Mouse (Mus musculus) lung, embryonic 15.5 days (tissue): ENCODE data around the gene Fsip1. TPM values are rescaled to one million over a fixed set of nuclear protein-coding genes. Genes with fewer than 3 reads are reported as not detected.
"Not testable (repeated sequence)": the region's sequence is repeated elsewhere in the genome, so short reads cannot be mapped to it uniquely, and the experiment has no call there.

Source experiments
- ATAC-seq: fragments of 200-750 bp; cut with Nextera tagmentation; 2 replicates; pipeline ENCODE4 v1.8.0; 2017; ENCODE audit warnings: moderate number of reproducible peaks, borderline replicate concordance; ENCODE audit not compliant: low FRiP score, low TSS enrichment; ENCODE audit errors: extremely low read depth
- H3K27ac ChIP-seq: fragments of 300-500 bp; sonication (generic); 2 replicates; pipeline ENCODE4 v1.5.1; 2015; ENCODE audit warnings: moderate library complexity, mild to moderate bottlenecking, inconsistent platforms
- H3K27me3 ChIP-seq: fragments of 300-500 bp; sonication (generic); 2 replicates; pipeline ENCODE4 v1.6.1; 2015; ENCODE audit warnings: inconsistent platforms
- H3K36me3 ChIP-seq: fragments of 300-500 bp; sonication (generic); 2 replicates; pipeline ENCODE4 v1.6.1; 2015; ENCODE audit warnings: inconsistent platforms
- H3K4me1 ChIP-seq: fragments of 300-500 bp; sonication (generic); 2 replicates; pipeline ENCODE4 v1.6.1; 2015; ENCODE audit warnings: inconsistent platforms
- H3K4me2 ChIP-seq: fragments of 300-500 bp; sonication (generic); 2 replicates; pipeline ENCODE4 v1.6.1; 2015; ENCODE audit warnings: inconsistent platforms, mild to moderate bottlenecking, moderate library complexity
- H3K4me3 ChIP-seq: fragments of 300-500 bp; sonication (generic); 2 replicates; pipeline ENCODE4 v1.5.1; 2015; ENCODE audit warnings: mild to moderate bottlenecking, inconsistent platforms
- H3K9ac ChIP-seq: fragments of 300-500 bp; sonication (generic); 2 replicates; pipeline ENCODE4 v1.6.1; 2015; ENCODE audit warnings: inconsistent platforms
- H3K9me3 ChIP-seq: fragments of 300-500 bp; sonication (generic); 2 replicates; pipeline ENCODE4 v1.6.1; 2016; ENCODE audit warnings: inconsistent platforms
- WGBS: fragments of 180-500 bp; shearing (Covaris S2); methylation state at CpG from one replicate; pipeline ENCODE4 v1.1.7; 2015; 5-methylcytosine and 5-hydroxymethylcytosine counted together
- polyA plus RNA-seq: library from polyadenylated mRNA; unstranded; fragments of >200 nt; fragmentation: Nextera tagmentation; extraction: Ambion mirVana; gene quantifications from 2 replicates; pipeline ENCODE4 v1.2.1, GENCODE M21; 2015

The Fsip1 gene
- 0.89 and 1.3 TPM in 2 replicates for polyA plus RNA-seq

GRCm38 (mm10) chr2:118256621-118257053 lies at the start of gene Fsip1:
Gene Fsip1 (minus strand): TSS chr2:118256966.
- peak within 1 kb of the TSS; percentile 52 for H3K4me3 ChIP-seq
- no peaks in the 10 kb centered on the region for H3K27me3 ChIP-seq
- H3K27ac ChIP-seq, result no peak within 1 kb of the TSS
- no peaks in the 10 kb centered on the region for H3K9me3 ChIP-seq
- under 1% methylated on average over 25 of the region's 25 CpGs for WGBS
- peak within 1 kb of the TSS; percentile 31; the same call in 1 of the 2 replicates for H3K9ac ChIP-seq
- peak; percentile 93 for ATAC-seq
- no peaks in the 10 kb centered on the region for H3K36me3 ChIP-seq
- no peaks in the 10 kb centered on the region; the same call in 1 of the 2 replicates for H3K4me1 ChIP-seq
- peak within 1 kb of the TSS; percentile 78 for H3K4me2 ChIP-seq

DNA sequence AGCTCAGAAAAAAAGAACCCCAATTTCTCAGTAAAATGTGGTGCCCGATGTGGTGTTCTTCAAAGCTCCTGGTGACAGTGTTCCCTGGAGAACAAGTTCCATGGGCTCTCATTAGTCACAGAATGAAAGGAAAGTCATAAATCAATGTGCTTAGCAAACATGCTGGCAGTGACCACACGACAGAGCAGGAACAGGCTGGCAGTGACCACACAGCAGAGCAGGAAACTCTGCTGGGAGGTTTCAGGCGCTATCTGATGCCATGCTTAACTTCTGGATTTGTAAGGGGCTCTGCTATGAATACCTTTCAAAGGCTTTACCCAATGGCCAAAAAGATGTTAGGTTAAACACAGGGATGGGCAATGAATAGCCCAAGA lies 49.7 kb upstream of the Fsip1 start:
- ATAC-seq, result no peak
- Histone ChIP-seq H3K9ac (no peak overlapping the region), H3K4me1 (no peaks in the 10 kb centered on the region), H3K4me3 (no peak overlapping the region), H3K27ac (no peak overlapping the region), H3K9me3 (no peaks in the 10 kb centered on the region), H3K27me3 (no peaks in the 10 kb centered on the region), H3K36me3 (no peaks in the 10 kb centered on the region), H3K4me2 (no peak overlapping the region)
- WGBS, result 27% methylated on average over 3 of the region's 3 CpGs

- Histone ChIP-seq H3K27ac (no peak overlapping the region), H3K36me3 (no peaks in the 10 kb centered on the region), H3K9ac (no peak overlapping the region), H3K9me3 (no peaks in the 10 kb centered on the region), H3K4me1 (no peaks in the 10 kb centered on the region), H3K4me3 (no peak overlapping the region), H3K4me2 (no peak overlapping the region), H3K27me3 (no peaks in the 10 kb centered on the region)
- WGBS, result 48% methylated on average over 7 of the region's 7 CpGs
- ATAC-seq, result no peak
These were observed 49.2 kb upstream of the Fsip1 start for GRCm38 (mm10) chr2:118305827-118306521.

DNA sequence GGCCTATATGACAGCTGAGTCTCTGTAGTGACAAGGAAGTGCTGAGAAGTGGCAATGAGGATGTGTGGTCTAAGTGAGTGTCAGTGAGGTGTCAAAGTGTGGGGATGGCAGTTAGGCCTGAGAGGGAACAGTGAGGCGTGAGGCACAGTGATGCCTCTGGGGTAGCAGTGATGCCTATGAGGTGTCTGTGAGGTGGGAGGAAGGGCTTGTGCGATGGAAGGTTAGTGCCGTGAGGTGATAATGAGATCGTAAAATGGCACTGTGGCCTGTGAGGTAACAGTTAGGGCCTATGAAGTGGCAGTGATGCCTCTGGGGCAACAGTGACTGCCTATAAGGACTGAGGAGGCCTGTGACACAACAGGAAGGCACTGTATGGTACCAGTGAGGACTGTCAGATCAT lies 46.7 kb upstream of the Fsip1 start:
- Histone ChIP-seq H3K36me3 (no peaks in the 10 kb centered on the region), H3K4me3 (no peak overlapping the region), H3K9me3 (no peaks in the 10 kb centered on the region), H3K27me3 (no peaks in the 10 kb centered on the region), H3K4me1 (no peaks in the 10 kb centered on the region), H3K4me2 (no peak overlapping the region), H3K9ac (no peak overlapping the region), H3K27ac (no peak overlapping the region)
- no peak for ATAC-seq
- 62% methylated on average over 4 of the region's 4 CpGs for WGBS

DNA sequence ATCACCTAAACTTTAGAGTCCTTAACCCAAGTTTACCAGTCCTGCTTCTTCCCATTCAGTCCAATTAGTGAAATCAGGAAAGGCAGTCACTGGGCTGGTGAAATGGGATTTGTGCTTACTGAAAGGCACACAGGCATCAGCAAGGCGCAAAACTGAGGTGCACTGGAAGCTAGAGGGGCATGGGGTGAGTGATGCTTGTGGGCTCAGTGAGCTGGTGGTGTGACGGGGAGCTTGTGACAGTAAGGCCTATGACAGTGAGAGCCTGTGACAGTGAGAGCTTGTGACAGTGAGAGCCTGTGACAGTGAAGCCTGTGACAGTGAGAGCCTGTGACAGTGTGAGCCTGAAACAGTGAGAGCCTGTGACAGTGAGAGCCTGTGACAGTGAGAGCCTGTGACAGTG lies 44.9 kb upstream of the Fsip1 start:
- no peaks in the 10 kb centered on the region for H3K36me3 ChIP-seq
- no peak for ATAC-seq
- no peaks in the 10 kb centered on the region for H3K4me1 ChIP-seq
- no peak overlapping the region for H3K4me2 ChIP-seq
- WGBS, result 85% methylated on average over 2 of the region's 2 CpGs
- H3K4me3 ChIP-seq, result no peak overlapping the region
- H3K27ac ChIP-seq, result no peak overlapping the region
- no peak overlapping the region for H3K9ac ChIP-seq
- no peaks in the 10 kb centered on the region for H3K9me3 ChIP-seq
- no peaks in the 10 kb centered on the region for H3K27me3 ChIP-seq

DNA sequence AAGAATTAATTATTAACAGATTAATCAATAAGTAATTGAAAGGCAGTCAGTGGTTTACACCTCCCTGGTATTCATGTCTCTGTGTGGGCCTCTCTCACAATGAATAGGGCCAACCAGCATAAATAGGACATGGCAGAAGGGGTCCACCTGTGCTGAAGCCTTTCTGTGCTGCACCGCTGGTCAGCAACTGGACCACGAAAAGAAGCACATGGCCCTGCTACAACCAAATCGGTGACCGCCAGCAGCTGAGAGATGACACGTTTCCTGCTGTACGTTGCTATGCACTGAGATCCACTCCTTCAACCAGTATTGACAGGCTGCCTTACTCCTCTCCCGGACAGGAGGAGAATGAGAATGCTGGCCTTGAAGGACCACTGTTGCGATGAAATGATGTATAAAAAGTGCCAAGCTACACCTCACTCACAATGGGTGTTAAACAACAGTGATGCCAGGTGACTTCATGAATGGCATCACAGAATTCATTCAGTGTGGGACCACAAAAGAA lies 44.3 kb upstream of the Fsip1 start:
- ATAC-seq, result no peak
- no peak overlapping the region for H3K9ac ChIP-seq
- no peaks in the 10 kb centered on the region for H3K27me3 ChIP-seq
- no peaks in the 10 kb centered on the region for H3K36me3 ChIP-seq
- WGBS, result 78% methylated on average over 8 of the region's 8 CpGs
- no peak overlapping the region for H3K4me2 ChIP-seq
- H3K27ac ChIP-seq, result no peak overlapping the region
- no peaks in the 10 kb centered on the region for H3K9me3 ChIP-seq
- no peaks in the 10 kb centered on the region for H3K4me1 ChIP-seq
- no peak overlapping the region for H3K4me3 ChIP-seq

DNA sequence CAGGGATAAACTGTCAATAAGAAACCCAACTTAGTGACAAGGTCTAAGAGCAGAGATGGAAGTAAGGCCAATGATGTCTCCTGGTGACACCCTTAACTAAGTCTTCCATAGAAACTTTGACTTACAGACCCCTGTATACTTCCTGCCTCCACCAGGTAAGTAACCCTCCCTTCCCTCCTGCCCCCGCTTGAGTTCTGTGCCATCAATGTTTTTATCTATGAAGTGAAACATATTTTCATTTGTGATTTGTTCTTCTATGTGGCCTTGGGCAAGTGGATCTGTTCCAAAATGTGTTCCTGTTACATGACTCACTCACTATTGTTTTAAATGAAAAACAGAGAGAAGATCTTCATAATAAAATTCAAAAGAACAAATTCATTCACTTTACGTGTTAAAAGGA lies 43.2 kb upstream of the Fsip1 start:
- H3K9ac ChIP-seq, result no peak overlapping the region
- H3K4me2 ChIP-seq, result no peak overlapping the region
- no peak overlapping the region for H3K27ac ChIP-seq
- WGBS, result 86% methylated on average over 2 of the region's 2 CpGs
- ATAC-seq, result no peak
- no peak overlapping the region for H3K4me3 ChIP-seq
- H3K27me3 ChIP-seq, result no peaks in the 10 kb centered on the region
- H3K9me3 ChIP-seq, result no peaks in the 10 kb centered on the region
- no peaks in the 10 kb centered on the region for H3K36me3 ChIP-seq
- H3K4me1 ChIP-seq, result no peaks in the 10 kb centered on the region

DNA sequence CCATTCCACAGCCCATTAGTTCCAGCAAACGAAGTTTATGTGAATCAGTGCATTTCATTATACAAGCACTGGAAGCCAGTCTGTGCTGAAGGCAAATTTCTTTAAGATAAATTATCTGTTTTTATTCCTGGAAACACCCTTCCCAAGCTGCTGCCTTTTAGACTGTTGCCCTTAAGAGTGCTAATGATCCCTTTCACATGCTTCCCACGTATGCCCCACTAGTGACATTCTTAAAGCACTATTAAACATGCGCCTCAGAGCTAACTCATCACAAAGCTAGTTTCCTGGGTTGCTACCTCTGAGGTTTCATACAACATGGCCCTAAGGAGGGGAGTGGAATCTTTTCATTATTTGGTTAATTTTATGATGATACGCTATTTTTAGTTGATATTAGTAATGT lies 41.8 kb upstream of the Fsip1 start:
- no peak overlapping the region for H3K27ac ChIP-seq
- H3K36me3 ChIP-seq, result no peaks in the 10 kb centered on the region
- 60% methylated on average over 4 of the region's 4 CpGs for WGBS

DNA sequence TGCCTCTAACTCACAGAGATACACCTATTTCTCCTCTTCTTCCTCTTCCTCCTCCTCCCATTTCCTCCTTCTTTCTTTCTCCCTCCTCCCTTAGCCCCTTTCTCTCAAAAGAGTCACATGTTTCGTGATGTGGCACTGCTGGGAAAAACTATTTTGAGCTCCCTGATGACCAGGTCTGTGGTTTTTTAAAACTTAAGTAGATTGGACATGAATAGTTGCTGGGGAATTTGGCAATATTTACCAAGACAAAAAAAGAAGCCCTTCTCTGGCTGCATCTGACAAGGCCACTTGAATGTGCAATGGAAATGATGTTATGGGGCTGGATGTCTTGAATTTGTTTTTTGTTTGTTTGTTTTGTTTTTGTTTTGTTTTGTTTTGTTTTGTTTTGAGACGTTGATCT lies 41.2 kb upstream of the Fsip1 start:
- no peaks in the 10 kb centered on the region for H3K36me3 ChIP-seq
- no peaks in the 10 kb centered on the region for H3K4me1 ChIP-seq
- no peaks in the 10 kb centered on the region for H3K27me3 ChIP-seq
- H3K9me3 ChIP-seq, result no peaks in the 10 kb centered on the region
- H3K4me3 ChIP-seq, result no peak overlapping the region
- 63% methylated on average over 2 of the region's 2 CpGs for whole genome bisulfite sequencing
- no peak overlapping the region for H3K4me2 ChIP-seq
- H3K9ac ChIP-seq, result no peak overlapping the region
- no peak for ATAC-seq
- no peak overlapping the region for H3K27ac ChIP-seq

More for the DNA sequence above, 41.8 kb upstream of the Fsip1 start:
- H3K27me3 ChIP-seq, result no peaks in the 10 kb centered on the region
- no peak overlapping the region for H3K4me2 ChIP-seq
- H3K9ac ChIP-seq, result no peak overlapping the region
- no peaks in the 10 kb centered on the region for H3K9me3 ChIP-seq
- no peak overlapping the region for H3K4me3 ChIP-seq
- no peaks in the 10 kb centered on the region for H3K4me1 ChIP-seq
- ATAC-seq, result no peak

DNA sequence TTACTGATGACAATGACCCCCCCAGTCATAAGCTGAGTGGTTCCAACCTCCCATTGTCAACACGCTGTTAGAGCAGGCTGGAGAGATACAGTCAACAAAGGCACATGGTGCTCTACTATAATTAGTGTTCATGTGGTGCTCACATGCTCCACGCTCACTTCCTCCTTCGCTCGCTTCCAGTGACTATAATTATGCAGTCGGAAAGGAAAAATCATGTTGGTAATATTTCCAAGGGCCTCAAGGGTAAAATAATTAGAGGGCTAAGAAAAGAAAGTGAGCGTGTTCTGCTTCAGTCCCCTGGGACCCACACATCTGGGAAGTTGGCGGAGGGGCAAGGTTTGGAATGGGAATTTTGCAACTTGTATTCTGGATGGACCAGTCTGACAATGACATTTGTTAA lies 38.7 kb upstream of the Fsip1 start:
- Histone ChIP-seq H3K4me3 (no peak overlapping the region), H3K4me2 (no peak overlapping the region), H3K27me3 (no peaks in the 10 kb centered on the region), H3K27ac (no peak overlapping the region), H3K36me3 (no peaks in the 10 kb centered on the region), H3K9me3 (no peaks in the 10 kb centered on the region), H3K4me1 (no peaks in the 10 kb centered on the region), H3K9ac (no peak overlapping the region)
- WGBS, result 76% methylated on average over 7 of the region's 7 CpGs
- ATAC-seq, result no peak

GRCm38 (mm10) chr2:118293583-118293982 lies 36.8 kb upstream of the Fsip1 start:
- Histone ChIP-seq H3K4me3 (no peak overlapping the region), H3K27ac (no peak overlapping the region), H3K9me3 (no peaks in the 10 kb centered on the region), H3K4me1 (no peaks in the 10 kb centered on the region), H3K27me3 (no peaks in the 10 kb centered on the region), H3K4me2 (no peak overlapping the region), H3K36me3 (no peaks in the 10 kb centered on the region), H3K9ac (no peak overlapping the region)
- ATAC-seq, result no peak
- WGBS, result 87% methylated on average over 5 of the region's 5 CpGs

DNA sequence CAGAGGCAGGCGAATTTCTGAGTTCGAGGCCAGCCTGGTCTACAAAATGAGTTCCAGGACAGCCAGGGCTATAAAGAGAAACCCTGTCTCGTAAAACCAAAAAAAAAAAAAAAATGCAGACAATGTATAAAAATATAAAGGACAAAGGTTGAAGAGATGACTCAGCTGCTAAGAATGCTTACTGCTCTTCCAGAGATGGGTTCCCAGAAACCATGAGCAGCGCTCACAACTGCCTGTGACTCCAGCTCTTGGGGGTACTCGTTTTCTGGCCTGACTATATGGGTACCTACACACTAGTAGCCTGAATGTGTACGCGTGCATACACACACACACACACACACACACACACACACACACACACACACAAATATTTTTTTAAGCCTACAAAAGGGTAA lies 32.3 kb upstream of the Fsip1 start:
- H3K27ac ChIP-seq, H3K9ac ChIP-seq, H3K4me2 ChIP-seq, H3K9me3 ChIP-seq, H3K4me3 ChIP-seq, ATAC-seq, H3K4me1 ChIP-seq, H3K36me3 ChIP-seq, H3K27me3 ChIP-seq: not testable (repeated sequence)
- 73% methylated on average over 7 of the region's 7 CpGs for WGBS
